Mouse (Mus musculus): ENCODE data around the gene Gm20431.

Gm20431 gene

DNA sequence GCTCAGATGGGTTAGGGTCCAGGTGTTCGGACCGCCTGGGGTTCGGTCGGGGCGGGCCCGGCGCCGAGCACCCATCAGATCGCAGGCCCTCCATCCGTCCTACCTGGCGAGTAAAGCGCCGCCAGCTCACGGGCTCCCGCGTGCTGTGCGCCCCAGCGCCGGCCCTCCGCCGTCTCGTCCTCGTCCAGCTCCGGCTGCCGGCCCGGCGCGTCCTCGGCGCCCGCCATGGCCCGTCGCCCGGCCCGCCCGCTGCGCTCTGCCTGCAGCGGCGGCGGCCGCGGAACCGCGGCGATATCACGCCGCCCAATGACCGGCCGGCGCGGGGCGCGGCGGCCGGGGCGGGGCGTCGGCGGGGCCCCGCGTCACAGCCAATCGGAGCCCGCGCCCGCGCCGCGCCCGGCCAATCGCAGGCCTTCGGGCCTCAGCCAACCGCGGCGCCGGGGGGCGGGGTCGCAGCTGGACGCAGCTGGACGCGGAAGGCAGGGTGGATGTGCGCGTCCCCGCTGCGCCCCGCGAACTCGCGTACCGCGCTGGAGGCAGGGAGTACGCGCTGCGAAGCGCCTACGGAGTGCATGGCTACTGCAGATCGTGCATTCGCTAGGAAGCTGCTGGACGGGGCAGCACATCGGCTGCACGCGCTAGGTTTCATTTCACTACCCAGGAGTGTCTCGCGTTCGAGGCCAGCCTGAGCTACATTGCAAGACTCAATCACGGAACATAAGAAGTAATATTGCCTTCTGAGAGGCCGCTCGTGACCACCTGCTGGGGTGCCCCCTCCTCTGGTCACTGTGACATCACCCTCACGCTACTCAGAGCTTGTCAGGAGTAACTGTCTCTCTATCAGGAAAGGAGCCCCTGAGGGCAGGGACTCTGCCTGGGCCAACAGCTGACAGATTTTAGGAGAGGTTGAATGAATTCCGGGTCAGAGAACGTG lies at the start of gene Gm20431:
Gene Gm20431, minus strand, starts transcription at position 227 of the 934 bp plus-strand sequence.
- TF ChIP-seq NANOG (IDR thresholded peaks at IDR 0.05; ENCODE audit: borderline replicate concordance, low read length), result no peak
- no peak for TF ChIP-seq CTCF (conservative IDR thresholded peaks at IDR 0.05; ENCODE audit: low read length)
- no peak for TF ChIP-seq POU5F1 (IDR thresholded peaks at IDR 0.05; ENCODE audit: borderline replicate concordance, low read length)
- no peaks in the 10 kb centered on the region for H3K9me3 ChIP-seq (ENCODE audit: low read length)
- H3K36me3 ChIP-seq (ENCODE audit: insufficient read depth, low read length), result peaks cover 25% of the 10 kb centered on the region

GRCm38 (mm10) chr2:167710574-167710973 lies 49.3 kb upstream of the Gm20431 start:
- peaks cover 9% of the 10 kb centered on the region for H3K27me3 ChIP-seq (ENCODE audit: insufficient read depth, low read length)
- TF ChIP-seq CTCF (conservative IDR thresholded peaks at IDR 0.05; ENCODE audit: low read length) (no peak), POU5F1 (IDR thresholded peaks at IDR 0.05; ENCODE audit: borderline replicate concordance, low read length) (no peak), NANOG (IDR thresholded peaks at IDR 0.05; ENCODE audit: borderline replicate concordance, low read length) (no peak)
- no peaks in the 10 kb centered on the region for H3K36me3 ChIP-seq (ENCODE audit: insufficient read depth, low read length)
- no peaks in the 10 kb centered on the region for H3K9me3 ChIP-seq (ENCODE audit: low read length)
- H3K4me1 ChIP-seq (replicated peaks; ENCODE audit: low read depth, low read length), result peaks cover 40% of the 10 kb centered on the region
- no peak overlapping the region for H3K4me3 ChIP-seq (replicated peaks; ENCODE audit: low read length)

More for the DNA sequence above, at the start of gene Gm20431:
- peaks cover 30% of the 10 kb centered on the region for H3K27me3 ChIP-seq (ENCODE audit: insufficient read depth, low read length)
- H3K4me1 ChIP-seq (replicated peaks; ENCODE audit: low read depth, low read length), result peaks cover 45% of the 10 kb centered on the region
- peak within 1 kb of the TSS; percentile 89 for H3K4me3 ChIP-seq (replicated peaks; ENCODE audit: low read length)

- Histone ChIP-seq H3K9me3 (ENCODE audit: low read length) (no peaks in the 10 kb centered on the region), H3K4me1 (replicated peaks; ENCODE audit: low read depth, low read length) (peaks cover 41% of the 10 kb centered on the region), H3K4me3 (replicated peaks; ENCODE audit: low read length) (no peak overlapping the region), H3K27me3 (ENCODE audit: insufficient read depth, low read length) (peaks cover 11% of the 10 kb centered on the region), H3K36me3 (ENCODE audit: insufficient read depth, low read length) (no peaks in the 10 kb centered on the region)
- TF ChIP-seq NANOG (IDR thresholded peaks at IDR 0.05; ENCODE audit: borderline replicate concordance, low read length) (no peak), POU5F1 (IDR thresholded peaks at IDR 0.05; ENCODE audit: borderline replicate concordance, low read length) (no peak), CTCF (conservative IDR thresholded peaks at IDR 0.05; ENCODE audit: low read length) (no peak)
Observed at GRCm38 (mm10) chr2:167709969-167710368, 48.7 kb upstream of the Gm20431 start.

GRCm38 (mm10) chr2:167708373-167708772 lies 47.1 kb upstream of the Gm20431 start:
- H3K27me3 ChIP-seq (ENCODE audit: insufficient read depth, low read length), result peaks cover 24% of the 10 kb centered on the region
- H3K9me3 ChIP-seq (ENCODE audit: low read length), result no peaks in the 10 kb centered on the region
- TF ChIP-seq NANOG (IDR thresholded peaks at IDR 0.05; ENCODE audit: borderline replicate concordance, low read length) (no peak), CTCF (conservative IDR thresholded peaks at IDR 0.05; ENCODE audit: low read length) (no peak), POU5F1 (IDR thresholded peaks at IDR 0.05; ENCODE audit: borderline replicate concordance, low read length) (no peak)
- H3K4me3 ChIP-seq (replicated peaks; ENCODE audit: low read length), result peak overlapping the region; percentile 48
- H3K4me1 ChIP-seq (replicated peaks; ENCODE audit: low read depth, low read length), result peaks cover 36% of the 10 kb centered on the region
- H3K36me3 ChIP-seq (ENCODE audit: insufficient read depth, low read length), result no peaks in the 10 kb centered on the region

DNA sequence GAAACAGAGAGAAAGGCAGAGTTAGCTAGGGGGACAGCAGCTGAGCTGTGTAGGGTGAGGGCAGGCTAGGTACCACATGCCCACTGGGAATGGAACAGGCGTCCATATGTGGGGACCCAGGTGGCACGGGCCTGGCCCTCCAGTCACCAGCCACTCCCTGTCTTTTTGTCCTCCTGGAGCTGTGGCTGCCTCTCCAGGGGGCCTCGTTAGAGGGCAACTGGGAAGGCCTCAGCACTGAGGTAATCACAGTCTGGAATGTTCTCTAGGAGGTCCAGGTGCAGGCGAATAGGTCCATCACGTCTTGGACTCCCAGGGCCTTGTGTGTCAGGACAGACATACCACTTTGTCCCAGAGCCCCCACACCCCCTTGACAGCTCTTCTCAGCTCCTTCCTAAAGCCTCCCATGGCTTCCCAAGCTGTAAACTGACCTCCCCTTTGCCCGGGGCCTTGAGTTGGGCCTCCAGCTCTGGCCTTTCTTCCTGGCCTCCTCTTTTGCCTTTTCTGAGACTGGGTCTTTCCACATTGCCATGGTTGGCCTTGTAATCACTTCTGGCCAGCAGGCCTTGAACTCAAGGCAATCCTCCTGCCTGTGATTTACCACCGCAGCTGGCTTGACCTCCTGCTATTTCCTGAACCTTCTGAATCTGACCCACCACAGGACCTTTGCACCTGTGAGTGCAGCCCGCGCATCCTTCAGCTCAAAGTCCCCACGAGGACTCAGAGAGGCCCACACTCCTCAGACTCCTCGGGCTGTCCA lies 45.1 kb upstream of the Gm20431 start:
- Histone ChIP-seq H3K4me3 (replicated peaks; ENCODE audit: low read length) (no peak overlapping the region), H3K4me1 (replicated peaks; ENCODE audit: low read depth, low read length) (peaks cover 35% of the 10 kb centered on the region), H3K27me3 (ENCODE audit: insufficient read depth, low read length) (peaks cover 31% of the 10 kb centered on the region), H3K36me3 (ENCODE audit: insufficient read depth, low read length) (no peaks in the 10 kb centered on the region), H3K9me3 (ENCODE audit: low read length) (no peaks in the 10 kb centered on the region)
- TF ChIP-seq CTCF (conservative IDR thresholded peaks at IDR 0.05; ENCODE audit: low read length) (no peak), NANOG (IDR thresholded peaks at IDR 0.05; ENCODE audit: borderline replicate concordance, low read length) (no peak), POU5F1 (IDR thresholded peaks at IDR 0.05; ENCODE audit: borderline replicate concordance, low read length) (no peak)

GRCm38 (mm10) chr2:167704409-167704808 lies 43.1 kb upstream of the Gm20431 start:
- no peak for TF ChIP-seq NANOG (IDR thresholded peaks at IDR 0.05; ENCODE audit: borderline replicate concordance, low read length)
- no peak for TF ChIP-seq POU5F1 (IDR thresholded peaks at IDR 0.05; ENCODE audit: borderline replicate concordance, low read length)
- TF ChIP-seq CTCF (conservative IDR thresholded peaks at IDR 0.05; ENCODE audit: low read length), result no peak
- H3K36me3 ChIP-seq (ENCODE audit: insufficient read depth, low read length), result no peaks in the 10 kb centered on the region

GRCm38 (mm10) chr2:167702126-167702525 lies 40.8 kb upstream of the Gm20431 start:
- 0 out of 2 replicates have a peak, but pooled peaks cover 4% of the 10 kb centered on the region for H3K4me1 ChIP-seq (replicated peaks; ENCODE audit: low read depth, low read length)
- no peak for TF ChIP-seq CTCF (conservative IDR thresholded peaks at IDR 0.05; ENCODE audit: low read length)
- TF ChIP-seq POU5F1 (IDR thresholded peaks at IDR 0.05; ENCODE audit: borderline replicate concordance, low read length), result no peak
- TF ChIP-seq NANOG (IDR thresholded peaks at IDR 0.05; ENCODE audit: borderline replicate concordance, low read length), result no peak
- no peaks in the 10 kb centered on the region for H3K9me3 ChIP-seq (ENCODE audit: low read length)

More at GRCm38 (mm10) chr2:167704409-167704808, 43.1 kb upstream of the Gm20431 start:
- Histone ChIP-seq H3K4me3 (replicated peaks; ENCODE audit: low read length) (no peak overlapping the region), H3K4me1 (replicated peaks; ENCODE audit: low read depth, low read length) (peaks cover 18% of the 10 kb centered on the region), H3K27me3 (ENCODE audit: insufficient read depth, low read length) (peaks cover 31% of the 10 kb centered on the region), H3K9me3 (ENCODE audit: low read length) (no peaks in the 10 kb centered on the region)

DNA sequence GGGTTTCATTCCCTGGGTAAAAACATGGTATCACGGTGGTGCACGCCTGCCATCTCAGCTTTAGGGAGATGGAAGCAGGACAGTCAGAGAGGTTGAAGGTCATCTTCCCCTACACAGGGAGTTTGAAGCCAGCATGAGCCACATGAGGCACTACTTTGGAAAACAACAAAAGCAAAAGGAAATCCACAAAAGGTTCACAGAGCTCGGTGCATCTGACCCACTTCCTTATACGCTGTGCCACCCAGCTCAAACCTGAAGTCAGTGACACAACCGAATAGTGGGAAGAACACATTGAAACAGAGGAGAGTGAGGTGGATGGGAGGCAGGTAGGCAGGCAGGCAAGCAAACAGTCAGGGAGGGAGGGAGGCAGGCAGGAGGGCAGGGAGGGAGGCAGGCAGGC lies 40.2 kb upstream of the Gm20431 start:
- H3K36me3 ChIP-seq (ENCODE audit: insufficient read depth, low read length), result no peaks in the 10 kb centered on the region
- peaks cover 26% of the 10 kb centered on the region; the same call in 1 of the 2 replicates for H3K27me3 ChIP-seq (ENCODE audit: insufficient read depth, low read length)
- H3K4me3 ChIP-seq (replicated peaks; ENCODE audit: low read length), result no peak overlapping the region
- no peak for TF ChIP-seq POU5F1 (IDR thresholded peaks at IDR 0.05; ENCODE audit: borderline replicate concordance, low read length)
- TF ChIP-seq CTCF (conservative IDR thresholded peaks at IDR 0.05; ENCODE audit: low read length), result no peak
- TF ChIP-seq NANOG (IDR thresholded peaks at IDR 0.05; ENCODE audit: borderline replicate concordance, low read length), result no peak
- 0 out of 2 replicates have a peak, but pooled peaks cover 4% of the 10 kb centered on the region for H3K4me1 ChIP-seq (replicated peaks; ENCODE audit: low read depth, low read length)
- no peaks in the 10 kb centered on the region for H3K9me3 ChIP-seq (ENCODE audit: low read length)

More at GRCm38 (mm10) chr2:167702126-167702525, 40.8 kb upstream of the Gm20431 start:
- no peaks in the 10 kb centered on the region for H3K36me3 ChIP-seq (ENCODE audit: insufficient read depth, low read length)
- H3K4me3 ChIP-seq (replicated peaks; ENCODE audit: low read length), result no peak overlapping the region
- peaks cover 27% of the 10 kb centered on the region; the same call in 1 of the 2 replicates for H3K27me3 ChIP-seq (ENCODE audit: insufficient read depth, low read length)
